8 mouse cellular contexts compared by ENCODE assay signal in genomic region chr1:136946806-136947393, GRCm38 (mm10). TPM values are rescaled to one million over a fixed set of nuclear protein-coding genes. Genes with fewer than 3 reads are reported as not detected.
A peak's percentile ranks its signal among the peaks of the same experiment; 100 is the strongest.
DNase-seq lines count a peak whose midpoint lies in the region; ATAC-seq and TF ChIP-seq lines count a peak whose summit lies in the region.

No protein-coding gene starts in this region.

- peak overlapping the region; percentile 19; the same call in 1 of the 2 replicates for H3K4me3 ChIP-seq in forebrain, embryonic 10.5 days
- H3K4me3 ChIP-seq in forebrain, embryonic 11.5 days (ENCODE audit: low read depth, low read length), result no peak overlapping the region
- 0 out of 2 replicates have a peak overlapping the region, but pooled peaks have one; percentile 10 for H3K4me3 ChIP-seq in neural tube, embryonic 11.5 days (ENCODE audit: low read depth, low read length)
- H3K4me3 ChIP-seq in liver, embryonic 12.5 days, result peak overlapping the region; percentile 52
- H3K4me3 ChIP-seq in stomach, postnatal 0 days (ENCODE audit: low read depth, low read length), result peak overlapping the region; percentile 25

- no peak overlapping the region for H3K4me2 ChIP-seq in forebrain, embryonic 11.5 days (ENCODE audit: low read depth, low read length, severe bottlenecking)
- H3K4me2 ChIP-seq in neural tube, embryonic 11.5 days (ENCODE audit: low read depth), result peak overlapping the region; percentile 16; the same call in 1 of the 2 replicates
- peak overlapping the region; percentile 58 for H3K4me2 ChIP-seq in liver, embryonic 12.5 days
- H3K4me2 ChIP-seq in stomach, postnatal 0 days (replicated peaks; ENCODE audit: low read depth), result peak overlapping the region; percentile 21

- H3K36me3 ChIP-seq in forebrain, embryonic 10.5 days (replicated peaks), result no peaks in the 10 kb centered on the region
- no peaks in the 10 kb centered on the region for H3K36me3 ChIP-seq in forebrain, embryonic 11.5 days (ENCODE audit: control insufficient read depth, insufficient read depth, low read length)
- H3K36me3 ChIP-seq in neural tube, embryonic 11.5 days (ENCODE audit: control insufficient read depth, insufficient read depth, low read length), result no peaks in the 10 kb centered on the region
- no peaks in the 10 kb centered on the region for H3K36me3 ChIP-seq in liver, embryonic 12.5 days
- no peaks in the 10 kb centered on the region for H3K36me3 ChIP-seq in stomach, postnatal 0 days (ENCODE audit: control insufficient read depth, insufficient read depth, low read length)

- peaks cover 99% of the 10 kb centered on the region for H3K27me3 ChIP-seq in forebrain, embryonic 10.5 days (ENCODE audit: poor library complexity, severe bottlenecking)
- peaks cover 81% of the 10 kb centered on the region for H3K27me3 ChIP-seq in forebrain, embryonic 11.5 days (ENCODE audit: control insufficient read depth, insufficient read depth, low read length)
- peaks cover 77% of the 10 kb centered on the region for H3K27me3 ChIP-seq in neural tube, embryonic 11.5 days (ENCODE audit: control insufficient read depth, insufficient read depth, low read length)
- H3K27me3 ChIP-seq in liver, embryonic 12.5 days (replicated peaks), result peaks cover 76% of the 10 kb centered on the region
- peaks cover 21% of the 10 kb centered on the region; the same call in 1 of the 2 replicates for H3K27me3 ChIP-seq in stomach, postnatal 0 days (ENCODE audit: control insufficient read depth, insufficient read depth, low read length)

- no peak for TF ChIP-seq EP300 in stomach, postnatal 0 days (optimal IDR thresholded peaks at IDR 0.05)

- WGBS in forebrain, embryonic 10.5 days, result under 1% methylated on average over 18 of the region's 18 CpGs
- under 1% methylated on average over 18 of the region's 18 CpGs for WGBS in forebrain, embryonic 11.5 days
- WGBS in neural tube, embryonic 11.5 days, result under 1% methylated on average over 18 of the region's 18 CpGs
- WGBS in liver, embryonic 12.5 days (ENCODE audit: insufficient replicate concordance), result 3% methylated on average over 18 of the region's 18 CpGs
- WGBS in stomach, postnatal 0 days, result 10% methylated on average over 18 of the region's 18 CpGs

- ATAC-seq in forebrain, embryonic 11.5 days (replicated peaks; ENCODE audit: low FRiP score), result no peak
- no peak for ATAC-seq in neural tube, embryonic 11.5 days (ENCODE audit: insufficient read depth, low FRiP score, low TSS enrichment)
- ATAC-seq in liver, embryonic 12.5 days, result no peak
- no peak for ATAC-seq in stomach, postnatal 0 days (ENCODE audit: low FRiP score, low TSS enrichment)

- TF ChIP-seq CTCF in stomach, postnatal 0 days (IDR thresholded peaks at IDR 0.05; ENCODE audit: low read depth), result no peak

- H3K9me3 ChIP-seq in forebrain, embryonic 10.5 days, result peaks cover 4% of the 10 kb centered on the region; the same call in 1 of the 2 replicates
- no peaks in the 10 kb centered on the region for H3K9me3 ChIP-seq in forebrain, embryonic 11.5 days (ENCODE audit: control insufficient read depth, low read length)
- no peaks in the 10 kb centered on the region for H3K9me3 ChIP-seq in neural tube, embryonic 11.5 days (ENCODE audit: control insufficient read depth, low read length)
- H3K9me3 ChIP-seq in liver, embryonic 12.5 days (replicated peaks), result no peaks in the 10 kb centered on the region
- H3K9me3 ChIP-seq in stomach, postnatal 0 days (ENCODE audit: control insufficient read depth, low read length), result no peaks in the 10 kb centered on the region

- H3K4me1 ChIP-seq in forebrain, embryonic 10.5 days, result peaks cover 47% of the 10 kb centered on the region
- H3K4me1 ChIP-seq in forebrain, embryonic 11.5 days (replicated peaks; ENCODE audit: control insufficient read depth, insufficient read depth, low read length), result peaks cover 11% of the 10 kb centered on the region
- peaks cover 12% of the 10 kb centered on the region; the same call in 1 of the 2 replicates for H3K4me1 ChIP-seq in neural tube, embryonic 11.5 days (ENCODE audit: control insufficient read depth, insufficient read depth, low read length)
- no peaks in the 10 kb centered on the region for H3K4me1 ChIP-seq in liver, embryonic 12.5 days
- no peaks in the 10 kb centered on the region for H3K4me1 ChIP-seq in stomach, postnatal 0 days (replicated peaks; ENCODE audit: control insufficient read depth, insufficient read depth)

- peak; percentile 39 for DNase-seq in forebrain, embryonic 10.5 days (ENCODE audit: extremely low spot score, low spot score)
- DNase-seq in forebrain, embryonic 11.5 days (ENCODE audit: low spot score), result no peak
- peak; percentile 52 for DNase-seq in neural tube, embryonic 11.5 days (ENCODE audit: low spot score)
- DNase-seq in neural tube, embryonic 10.5 days (ENCODE audit: extremely low spot score, low spot score), result no peak
- DNase-seq in stomach, postnatal 0 days (ENCODE audit: low spot score), result no peak
- DNase-seq in thymus, postnatal 0 days (ENCODE audit: low spot score), result no peak
- no peak for DNase-seq in B cell, adult 2 months

- no peak overlapping the region for H3K9ac ChIP-seq in forebrain, embryonic 11.5 days (ENCODE audit: low read length)
- no peak overlapping the region for H3K9ac ChIP-seq in neural tube, embryonic 11.5 days (ENCODE audit: low read length)
- peak overlapping the region; percentile 56 for H3K9ac ChIP-seq in liver, embryonic 12.5 days
- no peak overlapping the region for H3K9ac ChIP-seq in stomach, postnatal 0 days (ENCODE audit: low read length)

- no peak overlapping the region for H3K27ac ChIP-seq in forebrain, embryonic 10.5 days
- no peak overlapping the region for H3K27ac ChIP-seq in forebrain, embryonic 11.5 days (ENCODE audit: low read depth, low read length)
- no peak overlapping the region for H3K27ac ChIP-seq in neural tube, embryonic 11.5 days (ENCODE audit: low read depth, low read length)
- peak overlapping the region; percentile 56; the same call in 1 of the 2 replicates for H3K27ac ChIP-seq in liver, embryonic 12.5 days
- no peak overlapping the region for H3K27ac ChIP-seq in stomach, postnatal 0 days (replicated peaks)

RNA-seq across cellular contexts. Expression of gene Nr5a2, which starts 13.3 kb away (rescaled TPM):
- polyA plus RNA-seq in forebrain, embryonic 10.5 days (2016; fragmentation: Nextera tagmentation; extraction: Ambion mirVana), result 0.20 and 0.24 TPM in 2 replicates
- 0.08 and 0.33 TPM in 2 replicates for polyA plus RNA-seq in forebrain, embryonic 11.5 days (2014; fragmentation: Nextera tagmentation; extraction: Ambion mirVana)
- polyA plus RNA-seq in neural tube, embryonic 11.5 days (2014; fragmentation: Nextera tagmentation; extraction: Ambion mirVana), result 0.57 and 0.76 TPM in 2 replicates
- 3.0 and 4.0 TPM in 2 replicates for polyA plus RNA-seq in liver, embryonic 12.5 days (2016; fragmentation: Nextera tagmentation; extraction: Ambion mirVana)
- 0.48 and 0.51 TPM in 2 replicates for polyA plus RNA-seq in stomach, postnatal 0 days (2015; fragmentation: Nextera tagmentation; extraction: Ambion mirVana)
- 0.04 TPM in 2 replicates for polyA plus RNA-seq in thymus, postnatal 0 days (2015; fragmentation: Nextera tagmentation; extraction: Ambion mirVana)

Comparison
In these comparisons a context has a peak if more than half of its experiments do, and no peak if none do; other contexts are left out.
1. DNase-seq: peak in forebrain, embryonic 10.5 days (single experiment) and neural tube, embryonic 11.5 days (single experiment); none in forebrain, embryonic 11.5 days (single experiment), neural tube, embryonic 10.5 days (single experiment), stomach, postnatal 0 days (single experiment), thymus, postnatal 0 days (single experiment) and B cell, adult 2 months (0 of 2).